Mouse (Mus musculus) c-Kit-positive CD71-negative TER-119-negative erythroid progenitor cells, embryonic 14.5 days (primary cell): ENCODE results near the gene Nectin2.

Experiments used
- DNase-seq: peaks from one replicate; pipeline ENCODE4 v3.0.0-alpha.2; 2013; ENCODE audit warnings: low read depth

The Nectin2 gene

GRCm38 (mm10) chr7:19704475-19704874 is 45.8 kb downstream of the Nectin2 start:
- no peak for DNase-seq

GRCm38 (mm10) chr7:19702859-19703555 is 47.3 kb downstream of the Nectin2 start:
- no peak for DNase-seq

GRCm38 (mm10) chr7:19701069-19701761 is 49.1 kb downstream of the Nectin2 start:
- no peak for DNase-seq

GRCm38 (mm10) chr7:19700299-19701068 is 49.8 kb downstream of the Nectin2 start:
- no peak for DNase-seq

- DNase-seq, result no peak
These were observed 50.5 kb downstream of the Nectin2 start for GRCm38 (mm10) chr7:19699827-19700148.

- no peak for DNase-seq
These were observed 51.1 kb downstream of the Nectin2 start, which contains the start of gene Apoe for GRCm38 (mm10) chr7:19698907-19699826. Gene Apoe, minus strand, starts transcription at chr7:19699188.

- no peak for DNase-seq
These were observed 52.1 kb downstream of the Nectin2 start for GRCm38 (mm10) chr7:19697949-19698906.

GRCm38 (mm10) chr7:19696336-19696873 is 53.9 kb downstream of the Nectin2 start:
- no peak for DNase-seq

GRCm38 (mm10) chr7:19695881-19696280 is 54.4 kb downstream of the Nectin2 start:
- no peak for DNase-seq

GRCm38 (mm10) chr7:19695213-19695594 is 55.1 kb downstream of the Nectin2 start:
- DNase-seq, result no peak

- no peak for DNase-seq
These were observed 55.7 kb downstream of the Nectin2 start for GRCm38 (mm10) chr7:19694336-19695212.

- no peak for DNase-seq
These were observed 56.9 kb downstream of the Nectin2 start for GRCm38 (mm10) chr7:19693421-19693820.

- no peak for DNase-seq
These were observed 58.1 kb downstream of the Nectin2 start, which contains the start of gene Apoc1 for GRCm38 (mm10) chr7:19691873-19692865. Gene Apoc1, minus strand, starts transcription at chr7:19692660.

GRCm38 (mm10) chr7:19691434-19691833 is 58.8 kb downstream of the Nectin2 start:
- no peak for DNase-seq

GRCm38 (mm10) chr7:19690845-19691244 is 59.4 kb downstream of the Nectin2 start:
- no peak for DNase-seq

- DNase-seq, result no peak
These were observed 61.7 kb downstream of the Nectin2 start for GRCm38 (mm10) chr7:19688611-19689010.

- DNase-seq, result no peak
These were observed 62.2 kb downstream of the Nectin2 start for GRCm38 (mm10) chr7:19688101-19688500.
